Mouse (Mus musculus) olfactory bulb, adult 2 months (tissue): ENCODE data around the gene Btbd35f7. TPM values are rescaled to one million over a fixed set of nuclear protein-coding genes. Genes with fewer than 3 reads are reported as not detected.
"Not testable (repeated sequence)": the region's sequence is repeated elsewhere in the genome, so short reads cannot be mapped to it uniquely, and the experiment has no call there.

Experiments
- H3K27ac ChIP-seq: fragments of 200-500 bp; 2 replicates; pipeline ENCODE4 v1.5.1; 2012; ENCODE audit warnings: low read depth, low read length; ENCODE audit not compliant: insufficient read depth
- H3K4me1 ChIP-seq: fragments of 200-500 bp; 2 replicates; pipeline ENCODE4 v1.6.1; 2012; ENCODE audit warnings: low read length; ENCODE audit not compliant: control insufficient read depth, insufficient read depth
- H3K4me3 ChIP-seq: fragments of 200-500 bp; 2 replicates; pipeline ENCODE4 v1.5.1; 2012; ENCODE audit warnings: mild to moderate bottlenecking, low read depth, low read length, moderate library complexity; ENCODE audit not compliant: insufficient read depth
- WGBS: fragments of 180-500 bp; shearing (Covaris S2); methylation state at CpG from one replicate; pipeline ENCODE4 v1.1.7; 2018; 5-methylcytosine and 5-hydroxymethylcytosine counted together
- polyA plus RNA-seq: library from polyadenylated mRNA; stranded (reverse); fragments of >200 nt; gene quantifications from 2 replicates; pipeline ENCODE4 v1.2.4, GENCODE M21; 2012; ENCODE audit warnings: low replicate concordance; ENCODE audit not compliant: missing spikeins, insufficient read depth, insufficient read length

Gene Btbd35f7
- polyA plus RNA-seq: not detected in 2 replicates

DNA sequence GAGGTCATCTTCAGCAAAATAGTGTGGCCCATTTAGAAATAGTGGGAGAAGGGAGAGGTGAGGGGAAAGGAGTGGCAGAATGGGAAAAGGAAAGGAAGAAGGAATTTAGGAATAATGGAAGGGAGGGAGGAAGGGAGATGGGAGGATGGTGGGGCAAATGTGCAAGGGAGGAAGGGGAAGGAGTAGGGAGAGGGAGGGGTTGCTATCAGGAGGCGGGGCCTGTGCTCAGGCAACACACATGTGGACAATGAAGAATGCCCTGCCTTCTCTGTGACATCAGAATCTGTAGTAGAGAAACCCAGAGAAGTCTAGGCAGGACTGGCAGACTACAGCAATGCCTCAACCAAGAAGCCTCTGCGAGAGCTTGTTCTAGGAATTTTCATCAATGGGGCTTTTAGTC is at the start of gene Btbd35f7:
Gene Btbd35f7, plus strand, starts transcription at position 301 of the 400 bp plus-strand sequence.
- no CpG with 5 or more reads among the region's 2 CpGs for WGBS

More for the DNA sequence above, at the start of gene Btbd35f7:
- H3K4me3 ChIP-seq, H3K27ac ChIP-seq, H3K4me1 ChIP-seq: not testable (repeated sequence)

Other genes with a start within 250 kb of the Btbd35f7 start
- gene Mycs, start 199.8 kb upstream of the Btbd35f7 start, polyA plus RNA-seq: not detected in 2 replicates